Mouse (Mus musculus) embryo, embryonic 11.5 days (tissue): Measurements from ENCODE around the gene Trmt10c.
"Not testable (repeated sequence)": the region's sequence is repeated elsewhere in the genome, so short reads cannot be mapped to it uniquely, and the experiment has no call there.

Source experiments
- DNase-seq: peaks from one replicate; pipeline ENCODE4 v3.0.0-alpha.2; 2012; ENCODE audit warnings: low read depth, low spot score

Gene Trmt10c

GRCm38 (mm10) chr16:56037138-56038010 lies at the start of gene Trmt10c:
Trmt10c (minus strand) TSS chr16:56037819.
- DNase-seq: peak; percentile 90

GRCm38 (mm10) chr16:56086336-56086735 lies 48.7 kb upstream of the Trmt10c start:
- DNase-seq: no peak

GRCm38 (mm10) chr16:56081691-56082090 lies 44.1 kb upstream of the Trmt10c start:
- DNase-seq: no peak

GRCm38 (mm10) chr16:56079419-56079818 lies 41.8 kb upstream of the Trmt10c start:
- no peak for DNase-seq

- DNase-seq: no peak
These were observed 38.7 kb upstream of the Trmt10c start for GRCm38 (mm10) chr16:56076121-56076869.

GRCm38 (mm10) chr16:56075222-56076111 lies 37.8 kb upstream of the Trmt10c start:
- DNase-seq: peak; percentile 87

- DNase-seq: no peak
These were observed 36.9 kb upstream of the Trmt10c start for GRCm38 (mm10) chr16:56074565-56074964.

GRCm38 (mm10) chr16:56074122-56074521 lies 36.5 kb upstream of the Trmt10c start:
- DNase-seq: no peak

GRCm38 (mm10) chr16:56073150-56073549 lies 35.5 kb upstream of the Trmt10c start:
- DNase-seq: not testable (repeated sequence)

- no peak for DNase-seq
These were observed 34.9 kb upstream of the Trmt10c start for GRCm38 (mm10) chr16:56072533-56072932.

GRCm38 (mm10) chr16:56071317-56072232 lies 34.0 kb upstream of the Trmt10c start:
- no peak for DNase-seq

GRCm38 (mm10) chr16:56068523-56069070 lies 31.0 kb upstream of the Trmt10c start:
- no peak for DNase-seq

- no peak for DNase-seq
These were observed 28.5 kb upstream of the Trmt10c start for GRCm38 (mm10) chr16:56066113-56066512.

GRCm38 (mm10) chr16:56064334-56064990 lies 26.8 kb upstream of the Trmt10c start:
- DNase-seq: peak; percentile 36

GRCm38 (mm10) chr16:56062981-56063380 lies 25.4 kb upstream of the Trmt10c start:
- no peak for DNase-seq

- no peak for DNase-seq
These were observed 24.5 kb upstream of the Trmt10c start for GRCm38 (mm10) chr16:56061995-56062594.

- no peak for DNase-seq
These were observed 20.5 kb upstream of the Trmt10c start for GRCm38 (mm10) chr16:56058151-56058550.

- no peak for DNase-seq
These were observed 19.4 kb upstream of the Trmt10c start for GRCm38 (mm10) chr16:56056944-56057590.

GRCm38 (mm10) chr16:56055911-56056310 lies 18.3 kb upstream of the Trmt10c start:
- no peak for DNase-seq
